Mouse (Mus musculus) C2C12 (cell line): ENCODE measurements around the gene Zfp688.

ENCODE experiments used
- CTCF ChIP-seq: IDR thresholded peaks from one replicate; pipeline ENCODE4 v1.5.1; 2011; ENCODE audit not compliant: control insufficient read depth, insufficient read depth, insufficient read length
- MAX ChIP-seq: IDR thresholded peaks from one replicate; pipeline ENCODE4 v1.6.1; 2011; ENCODE audit warnings: mild to moderate bottlenecking, control low read depth
- MYOD1 ChIP-seq: IDR thresholded peaks from one replicate; pipeline ENCODE4 v1.6.1; 2011; ENCODE audit warnings: low read depth; ENCODE audit not compliant: control insufficient read depth, insufficient read length

DNA sequence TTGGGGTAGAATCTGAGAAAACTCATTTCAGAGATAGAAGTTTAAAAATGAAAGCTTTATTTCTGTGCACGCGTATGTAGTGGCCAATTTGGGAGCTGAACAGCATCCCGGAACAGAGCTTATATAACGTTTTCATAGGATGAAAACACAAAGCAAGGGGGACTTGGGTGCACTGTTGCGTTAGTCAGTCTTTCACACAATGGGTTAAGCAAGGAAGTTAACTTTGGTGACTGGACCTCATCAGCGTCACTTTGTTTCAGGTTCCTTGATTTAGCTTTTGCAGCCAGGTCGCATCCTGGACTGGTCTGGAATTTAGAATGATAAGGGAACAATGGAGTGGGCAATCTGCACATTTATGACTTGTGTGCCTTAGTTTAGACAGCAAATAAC, 27.9 kb downstream of the Zfp688 start:
- TF ChIP-seq CTCF, result no peak
- no peak for TF ChIP-seq MYOD1
- TF ChIP-seq MAX, result no peak
